Mouse (Mus musculus) left cerebral cortex, postnatal 10 days (tissue): ENCODE measurements around the gene 6330409D20Rik. TPM values are rescaled to one million over a fixed set of nuclear protein-coding genes. Genes with fewer than 3 reads are reported as not detected.

Experiments used
- DNase-seq, 2 experiments: peaks; one replicate each; pipeline ENCODE4 v3.0.0; 2021 to 2022; ENCODE audit warnings: low spot score in 2 of 2, mixed read lengths in 1 of 2; ENCODE audit errors: extremely low spot score in 1 of 2
- intact Hi-C: fragments of 180-260 bp; cut with DNase I; formaldehyde crosslinking; loops from one replicate; pipeline ENCODE4 v1.15.1; 2025
- total RNA-seq, 2 experiments: library from RNA; stranded (reverse); gene quantifications; 2 replicates each; pipeline ENCODE4 v1.2.3; 2021

6330409D20Rik gene
- total RNA-seq, 2 experiments from 2014 or later, result 2.3 to 2.9 TPM

DNA sequence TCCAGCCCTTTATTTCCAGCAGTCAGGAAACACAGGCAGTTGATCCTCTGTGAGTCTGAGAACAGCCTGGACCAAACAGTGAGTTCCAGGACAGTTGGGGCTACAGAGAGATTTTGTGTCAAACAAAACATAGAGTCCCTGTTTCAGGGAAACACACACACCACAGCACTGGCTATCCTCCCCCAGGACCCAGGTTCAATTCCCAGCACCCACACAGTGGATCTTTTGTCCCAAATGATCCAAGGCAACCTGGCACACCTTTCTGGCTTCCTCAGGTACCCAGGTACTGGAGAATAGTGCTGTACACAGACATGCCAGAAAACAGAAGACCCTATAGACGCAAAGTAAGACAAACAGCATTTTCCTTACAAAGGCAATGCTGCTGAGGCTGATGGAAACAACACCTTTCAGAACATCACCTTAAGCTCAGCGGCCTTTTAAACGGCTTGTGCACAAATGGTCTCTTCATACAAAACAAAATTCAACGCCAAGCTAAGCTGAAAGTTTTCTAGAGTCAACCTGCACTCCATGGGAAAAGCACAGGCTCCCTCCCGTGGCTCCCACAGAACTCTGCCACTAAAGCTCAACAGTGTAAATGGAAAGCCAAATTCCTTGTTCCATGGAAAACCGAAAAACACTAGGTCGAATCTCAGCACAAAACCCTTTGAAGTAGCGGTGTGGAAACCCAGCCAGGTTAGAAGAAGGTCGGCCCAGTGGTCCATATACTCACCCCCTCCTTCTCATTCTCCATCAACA is 29.3 kb downstream of the 6330409D20Rik start:
- intact Hi-C loops, result loop anchor here (5.0 kb wide), 1 partner anchor 146 kb away; no protein-coding TSS in a partner anchor
- DNase-seq, result no peak

DNA sequence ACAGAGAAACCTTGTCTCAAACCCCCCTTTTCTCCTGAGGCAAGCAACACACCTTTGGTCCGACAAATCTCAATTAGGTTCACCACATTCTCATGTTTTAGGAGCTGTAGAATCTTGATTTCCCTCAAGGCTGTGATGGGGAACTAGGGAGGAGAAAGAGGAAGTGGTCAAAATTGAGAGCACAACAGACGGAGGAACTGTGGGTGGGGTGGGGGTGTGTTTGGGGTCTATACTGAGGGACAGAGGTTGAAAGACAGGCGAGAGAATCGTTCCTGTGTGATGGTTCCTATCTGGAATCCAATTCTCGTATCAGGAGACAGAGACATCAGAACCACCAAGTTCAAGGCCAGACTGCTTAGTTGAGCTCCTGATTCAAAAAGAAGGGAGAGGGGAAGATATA is 30.4 kb downstream of the 6330409D20Rik start:
- DNase-seq, result no peak
- intact Hi-C loops, result loop anchor here (5.0 kb wide), 1 partner anchor 147 kb away; no protein-coding TSS in a partner anchor

DNA sequence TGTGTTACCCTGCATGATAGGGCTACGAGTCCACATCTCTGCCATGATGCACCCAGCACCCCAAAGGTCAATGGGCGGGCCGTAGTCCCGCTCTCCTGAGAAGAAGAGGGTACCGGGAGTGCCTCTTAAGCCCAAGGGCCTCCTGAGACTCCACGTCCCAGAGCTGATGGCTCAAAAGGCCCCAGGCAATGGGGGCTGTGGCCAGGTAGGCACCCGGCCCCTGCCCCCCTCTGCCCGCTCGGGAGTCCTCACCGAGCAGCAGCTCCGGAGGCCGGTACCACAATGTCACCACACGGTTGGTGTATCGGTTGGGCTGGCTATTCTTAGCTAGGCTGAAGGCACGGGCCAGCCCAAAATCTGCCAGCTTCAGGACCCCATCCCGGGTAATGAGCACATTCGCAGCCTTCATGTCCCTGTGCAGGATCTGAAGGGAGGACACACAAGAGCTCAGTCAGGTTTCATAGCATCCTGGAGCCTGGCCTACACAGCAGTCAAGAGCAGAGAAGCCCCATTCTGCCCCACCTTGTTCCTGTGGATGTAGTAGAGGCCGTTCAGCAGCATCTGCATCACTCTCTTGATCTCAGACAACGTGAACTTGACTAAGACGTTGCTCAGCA is 31.2 kb downstream of the 6330409D20Rik start:
- DNase-seq, result no peak
- intact Hi-C loops, result loop anchor here (5.0 kb wide), 1 partner anchor 148 kb away; no protein-coding TSS in a partner anchor

DNA sequence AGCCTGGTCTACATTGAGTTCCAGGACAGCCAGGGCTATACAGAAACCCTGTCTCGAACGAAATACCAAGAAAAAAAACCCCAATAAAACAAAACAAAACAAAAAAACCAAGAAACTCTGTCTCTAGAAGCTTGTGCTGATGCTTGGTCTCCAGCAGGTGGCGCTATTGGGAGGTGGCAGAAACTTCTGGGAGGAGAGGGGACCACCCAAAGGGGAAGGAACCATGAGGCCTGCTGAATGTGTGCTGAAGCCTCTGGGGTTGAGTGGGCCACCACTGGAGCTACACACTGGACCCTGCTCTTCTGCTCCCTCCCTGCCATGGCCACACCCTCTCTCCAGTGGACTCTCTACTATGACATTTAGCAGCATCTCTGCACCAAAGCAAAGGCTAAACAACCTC is 32.2 kb downstream of the 6330409D20Rik start:
- DNase-seq, result peak in 1 of 2 experiments; percentile 86
- intact Hi-C loops, result no loop called here

DNA sequence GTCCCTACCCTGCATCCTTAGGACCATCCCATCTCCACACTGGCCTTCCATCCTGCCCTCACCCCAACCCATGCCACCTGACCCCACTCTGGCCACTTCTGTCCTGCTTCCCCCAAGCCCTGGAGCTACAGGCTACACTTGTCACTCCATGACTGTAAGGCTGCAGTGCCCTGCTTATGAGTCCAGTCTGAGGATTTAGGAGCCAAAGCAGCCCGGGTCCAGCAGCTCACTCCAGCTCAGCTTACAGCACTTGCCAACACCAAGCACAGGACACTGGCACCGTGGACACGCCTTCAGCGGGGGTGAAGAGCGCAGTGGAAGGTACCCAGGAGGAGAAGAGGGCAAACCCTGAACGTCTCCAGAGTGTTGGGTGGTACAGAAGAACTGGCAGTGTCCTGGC is 33.8 kb downstream of the 6330409D20Rik start:
- intact Hi-C loops, result no loop called here
- DNase-seq, result no peak

DNA sequence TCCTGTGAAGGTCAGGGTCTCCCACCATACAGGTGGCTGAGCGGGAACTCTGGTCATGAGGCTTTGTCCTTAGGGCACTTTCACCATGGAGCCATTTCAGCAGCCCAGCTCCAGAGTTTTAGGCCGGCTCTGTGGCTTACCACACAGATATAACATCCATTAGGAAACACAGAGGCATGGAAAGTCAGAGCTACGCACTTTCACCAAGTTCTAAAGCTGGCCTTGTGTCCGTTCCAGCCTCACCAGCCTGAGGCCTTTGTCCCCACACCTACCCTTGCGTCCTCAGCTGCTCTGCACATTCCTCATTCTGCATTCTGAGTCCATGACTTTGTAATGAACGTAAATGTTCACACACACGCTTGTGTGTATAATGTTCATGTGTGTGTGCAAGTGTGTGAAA is 35.8 kb downstream of the 6330409D20Rik start:
- intact Hi-C loops, result no loop called here
- DNase-seq, result no peak

DNA sequence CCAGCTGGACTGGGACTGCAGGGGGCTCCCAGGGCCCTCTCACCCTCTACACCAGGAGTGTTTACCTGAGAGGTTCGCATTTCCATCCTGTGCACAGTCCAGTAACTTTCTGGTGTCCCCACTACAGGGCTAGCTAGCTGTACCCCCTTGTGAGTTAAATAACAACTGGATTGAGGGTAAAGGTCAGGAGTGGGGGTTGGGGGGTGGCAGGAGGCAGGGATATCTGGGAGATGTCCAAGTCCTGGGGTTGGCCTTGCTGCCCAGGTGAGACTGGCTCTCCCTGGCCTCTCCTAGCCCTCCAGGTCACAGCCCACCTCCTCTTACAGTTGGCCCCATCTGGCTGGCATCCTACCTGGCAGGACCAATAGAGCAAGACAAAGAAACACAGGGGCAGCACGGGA is 36.8 kb downstream of the 6330409D20Rik start, which contains the start of gene Fpgs:
Fpgs (minus strand) TSS at position 125 of the 401 bp plus-strand sequence.
- DNase-seq, result no peak
- intact Hi-C loops, result no loop called here

DNA sequence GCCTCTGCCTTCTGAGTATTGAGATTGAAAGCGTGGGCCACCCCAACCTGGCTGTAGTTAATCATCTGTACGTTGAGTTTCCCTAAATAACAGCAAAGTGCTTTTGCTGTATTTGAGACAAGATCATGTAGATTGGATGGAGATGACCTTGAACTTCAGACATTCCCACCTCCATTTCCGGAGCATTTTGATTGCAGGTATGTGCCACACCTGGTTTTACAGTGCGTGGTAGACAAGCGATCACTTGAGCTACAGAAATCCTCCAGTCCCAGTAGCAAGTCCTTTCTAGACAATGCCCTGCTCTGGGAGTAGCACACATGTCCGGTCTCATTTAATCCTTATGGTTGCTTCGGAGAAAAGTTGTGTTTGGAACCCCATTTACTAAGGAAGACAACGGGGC is 37.8 kb downstream of the 6330409D20Rik start:
- intact Hi-C loops, result no loop called here
- no peak for DNase-seq

DNA sequence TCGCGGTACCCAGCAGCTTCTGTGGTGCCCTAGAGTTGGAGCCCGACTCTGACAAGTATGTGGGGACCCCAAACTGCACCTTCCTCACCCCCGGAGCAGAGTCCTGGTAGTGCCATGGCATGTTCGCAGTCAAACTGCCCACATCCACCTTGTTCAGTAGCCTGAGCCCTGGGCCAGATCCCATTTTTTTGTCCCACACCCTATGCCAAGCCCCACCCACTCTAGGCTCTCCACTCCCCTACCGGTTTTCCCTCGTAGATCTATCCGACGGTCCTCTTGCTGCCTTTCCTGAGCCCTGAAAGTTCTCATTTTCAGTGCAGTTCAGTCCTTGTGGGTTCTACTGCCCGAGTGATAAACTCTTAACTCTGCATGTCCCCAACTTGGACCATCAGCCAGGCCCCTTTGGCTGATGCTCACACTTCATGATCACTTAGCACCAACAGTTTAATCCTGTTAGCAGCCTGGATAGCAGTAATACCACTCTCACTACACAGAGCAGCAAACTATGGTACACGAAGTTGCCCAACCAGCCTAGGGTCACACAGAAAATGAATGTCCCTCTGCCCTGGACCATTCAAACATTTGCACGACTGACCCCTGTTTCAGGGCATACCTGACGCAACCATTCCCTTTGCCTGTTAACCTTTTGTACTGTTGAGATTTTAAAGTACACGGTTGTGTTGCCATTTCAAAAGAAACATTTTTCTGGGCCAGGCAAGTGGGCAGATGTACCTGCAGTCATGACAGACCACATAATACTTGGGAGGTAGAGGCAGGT is 39.7 kb downstream of the 6330409D20Rik start:
- intact Hi-C loops, result no loop called here

DNA sequence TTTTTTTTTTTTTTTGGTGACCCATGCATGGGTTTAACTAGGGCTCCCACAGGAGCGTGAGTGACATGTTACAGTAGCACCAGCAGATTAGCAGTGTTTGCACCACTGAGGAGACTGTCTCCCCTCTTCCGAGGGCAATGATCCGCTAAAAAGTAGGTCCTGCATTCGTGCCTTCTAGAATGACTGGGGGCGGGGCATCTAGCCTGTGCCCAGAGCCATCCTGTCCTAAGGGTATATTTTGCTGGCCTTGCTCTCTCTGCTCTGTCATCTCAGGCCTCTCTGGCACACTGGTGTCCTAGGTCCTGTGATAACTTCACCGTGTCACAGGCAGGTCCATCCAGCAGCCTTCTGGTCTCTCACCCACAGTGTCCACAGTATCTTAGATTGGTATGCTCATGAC is 41.1 kb downstream of the 6330409D20Rik start:
- DNase-seq, result no peak
- intact Hi-C loops, result no loop called here

More for the DNA sequence above, 39.7 kb downstream of the 6330409D20Rik start:
- DNase-seq, result no peak

DNA sequence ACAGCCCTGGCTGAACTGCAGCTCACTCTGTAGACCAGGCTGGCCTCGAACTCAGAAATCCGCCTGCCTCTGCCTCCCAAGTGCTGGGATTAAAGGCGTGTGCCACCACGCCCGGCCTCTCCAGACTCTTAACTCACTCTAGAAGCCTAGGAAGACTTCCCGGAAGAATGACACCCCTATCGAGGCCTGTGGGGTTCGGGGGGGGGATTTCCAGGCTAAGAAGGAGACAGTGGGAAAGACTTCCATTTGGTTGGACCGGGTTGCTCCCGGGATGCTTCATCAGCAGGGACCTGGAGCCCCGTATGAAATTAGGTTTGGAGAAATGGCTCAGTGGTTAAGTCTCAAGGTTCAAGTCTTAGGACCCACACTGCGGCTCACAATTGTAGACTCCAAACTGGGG is 46.1 kb downstream of the 6330409D20Rik start:
- DNase-seq, result no peak
- intact Hi-C loops, result no loop called here

DNA sequence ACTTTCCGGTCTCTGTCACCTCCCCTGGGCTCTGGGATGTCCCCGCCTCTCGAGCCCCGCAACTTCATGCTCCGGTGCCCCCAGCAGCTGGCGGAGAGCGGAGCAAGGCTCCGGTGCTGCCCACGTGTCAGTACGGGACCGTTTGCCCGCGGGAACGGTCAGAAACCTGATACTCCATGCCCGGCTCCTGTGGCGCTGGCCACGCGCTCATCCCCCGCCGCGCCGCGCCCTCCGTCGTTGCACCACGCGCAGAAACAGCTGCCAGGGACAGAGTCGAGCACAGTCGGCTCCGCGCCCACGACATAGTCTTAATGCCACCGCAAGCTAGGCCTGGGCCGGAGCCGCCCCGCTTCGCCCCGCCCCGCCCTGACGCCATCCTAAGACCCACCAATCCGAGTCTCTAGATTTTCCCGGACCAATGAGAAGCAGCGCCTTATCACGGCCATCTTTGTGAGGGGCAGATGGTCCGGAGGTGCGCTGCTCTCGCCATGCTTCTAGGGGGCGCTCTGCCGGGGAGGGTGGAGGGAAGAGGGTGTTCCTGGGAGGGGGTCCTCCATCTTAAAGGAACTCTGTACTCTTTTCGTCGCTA is 46.9 kb downstream of the 6330409D20Rik start:
- intact Hi-C loops, result no loop called here

DNA sequence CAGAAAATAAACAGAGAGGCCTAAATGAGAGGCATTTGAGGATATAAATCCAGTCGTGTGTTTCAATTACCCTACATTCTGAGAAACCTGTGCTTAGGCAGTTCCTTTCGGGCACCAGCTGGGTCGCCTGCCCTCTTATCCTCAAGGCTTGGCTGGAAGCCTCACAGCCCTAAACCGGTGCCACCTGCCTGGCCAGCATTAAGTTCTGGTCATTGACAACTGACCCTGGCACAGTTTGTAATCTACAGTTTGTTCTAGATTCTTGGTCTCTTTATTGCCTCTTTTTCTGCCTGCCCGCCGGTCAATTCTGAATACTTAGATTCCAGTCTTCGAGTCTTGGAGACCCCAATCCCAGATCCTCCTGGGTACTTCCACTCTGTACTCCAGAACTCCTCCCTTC is 47.5 kb downstream of the 6330409D20Rik start:
- no peak for DNase-seq
- intact Hi-C loops, result no loop called here

More for the DNA sequence above, 46.9 kb downstream of the 6330409D20Rik start:
- peak; percentile 95 to 97 for DNase-seq

DNA sequence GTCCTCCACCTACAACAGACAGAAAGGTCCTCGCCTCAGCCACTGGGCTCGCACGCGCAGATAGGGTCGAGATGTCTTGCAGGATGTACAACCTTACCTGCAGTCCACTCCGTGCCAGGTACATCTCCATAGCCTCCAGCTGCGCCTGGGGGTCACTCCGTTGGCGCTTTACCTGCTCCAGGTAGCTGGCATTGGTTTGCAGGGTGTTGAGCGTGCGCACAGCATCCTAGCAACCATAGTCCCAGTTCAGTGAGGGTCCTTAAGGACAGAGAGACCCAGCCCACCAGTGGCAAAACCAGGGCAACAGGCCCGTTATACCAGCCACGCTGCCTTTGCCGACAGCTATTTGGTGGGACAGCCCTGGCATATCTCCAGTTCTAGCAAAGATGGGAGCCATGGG is 48.3 kb downstream of the 6330409D20Rik start:
- intact Hi-C loops, result no loop called here

DNA sequence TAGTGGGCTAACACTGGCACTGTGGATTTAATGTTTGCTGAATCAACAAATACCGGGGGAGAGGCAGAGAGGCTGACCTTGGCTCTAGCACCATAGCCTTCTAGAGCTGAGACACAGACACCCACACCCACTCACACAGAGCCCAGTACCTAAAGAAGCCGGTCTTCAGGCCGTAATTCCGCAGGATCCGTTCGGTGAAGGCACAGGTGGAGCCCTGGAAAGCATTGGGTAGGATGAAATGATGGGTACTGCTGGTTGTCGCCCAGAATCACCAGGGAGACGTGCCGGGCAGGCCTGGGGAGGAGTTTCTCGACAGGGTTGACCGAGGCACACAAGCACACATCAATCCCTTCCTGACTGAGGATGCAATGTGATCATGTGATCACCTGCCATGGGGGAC is 49.8 kb downstream of the 6330409D20Rik start:
- intact Hi-C loops, result no loop called here
- DNase-seq, result no peak

More for the DNA sequence above, 48.3 kb downstream of the 6330409D20Rik start:
- no peak for DNase-seq

DNA sequence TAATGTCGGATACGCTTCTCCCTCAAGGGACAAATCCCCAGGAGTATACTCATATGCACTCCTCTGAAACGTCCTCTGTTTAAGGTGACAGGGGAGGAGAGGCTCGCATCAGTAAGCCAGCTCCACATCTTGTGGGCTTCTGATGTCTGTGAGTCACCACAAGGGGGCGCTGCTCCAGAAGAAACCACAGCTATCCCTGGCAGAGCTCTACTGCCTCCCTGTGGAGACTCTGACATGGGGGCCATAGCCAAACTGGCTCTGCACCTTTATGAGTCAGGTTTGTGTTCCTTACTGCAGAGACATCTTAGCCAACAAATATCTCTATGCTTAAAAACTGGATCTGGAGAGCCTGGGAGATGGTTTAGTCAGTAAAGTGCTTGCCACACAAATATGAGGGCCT is 51.4 kb downstream of the 6330409D20Rik start:
- DNase-seq, result peak; percentile 85 to 92
- intact Hi-C loops, result loop anchor here (1.0 kb wide), 1 partner anchor 58 kb away; no protein-coding TSS in a partner anchor

DNA sequence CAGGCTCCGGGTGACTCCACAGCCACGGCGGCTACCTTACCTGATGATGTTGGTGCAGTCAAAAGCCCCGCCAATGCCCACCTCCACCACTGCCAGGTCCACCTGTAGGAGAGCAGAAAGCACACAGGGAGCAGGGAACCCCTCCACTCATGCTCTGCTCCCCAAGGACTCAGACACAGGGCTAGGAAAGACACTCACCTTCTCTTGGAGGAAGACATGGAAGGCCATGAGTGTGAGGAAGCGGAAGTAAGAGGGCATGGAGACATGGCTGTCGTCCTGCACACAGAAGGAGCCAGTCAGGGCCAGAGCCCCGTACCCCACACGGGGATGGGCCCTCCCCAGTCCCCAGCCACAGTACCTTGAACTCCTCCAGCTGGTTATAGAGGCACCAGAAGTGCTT is 53.3 kb downstream of the 6330409D20Rik start:
- no peak for DNase-seq
- intact Hi-C loops, result no loop called here

DNA sequence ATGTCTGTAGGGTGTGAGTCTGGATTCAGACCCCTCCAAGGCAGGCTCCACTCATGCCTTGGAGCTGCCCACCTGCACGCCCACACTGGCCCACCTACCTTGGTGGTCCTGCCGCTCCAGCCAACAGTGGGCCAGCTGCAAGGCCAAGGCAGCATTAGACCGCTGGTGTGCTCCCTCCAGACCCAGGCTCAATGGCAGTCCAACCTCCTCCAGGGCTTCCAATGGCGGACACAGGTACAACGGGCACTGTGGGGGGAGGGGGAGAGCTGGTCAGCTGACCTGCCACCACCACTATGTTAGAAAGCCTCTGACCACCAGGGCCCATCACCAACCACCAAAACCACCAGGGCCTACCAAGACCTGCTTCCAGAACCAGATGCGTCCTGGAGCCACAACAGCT is 54.2 kb downstream of the 6330409D20Rik start:
- DNase-seq, result no peak
- intact Hi-C loops, result no loop called here

DNA sequence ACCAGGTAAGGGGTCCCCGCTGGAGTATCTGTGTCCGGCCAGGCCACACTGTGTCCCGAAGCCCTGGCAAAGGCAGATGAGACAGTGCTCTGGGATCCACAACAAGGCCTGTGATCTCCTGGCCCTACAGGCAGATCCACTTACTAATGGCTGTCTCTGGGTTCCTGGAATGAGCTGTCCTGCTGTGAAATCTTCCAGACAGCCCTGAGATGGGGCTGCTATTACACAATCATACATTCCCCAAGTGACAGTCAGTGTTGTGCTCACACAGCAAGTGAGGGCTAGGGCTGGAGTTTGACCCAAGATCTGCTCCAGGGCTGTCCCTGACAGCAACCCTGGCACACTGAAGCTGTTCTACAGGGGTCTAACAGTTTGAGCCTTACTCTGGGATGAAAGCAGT is 55.0 kb downstream of the 6330409D20Rik start:
- no peak for DNase-seq
- intact Hi-C loops, result no loop called here
